Mouse (Mus musculus): ENCODE measurements at regions not wholly inside any gene's neighbourhood (a gene's known extent, or its start where the extent isn't known, plus 50 kb on each side); places are given as distances from the start of the nearest gene placed in this dataset.

DNA sequence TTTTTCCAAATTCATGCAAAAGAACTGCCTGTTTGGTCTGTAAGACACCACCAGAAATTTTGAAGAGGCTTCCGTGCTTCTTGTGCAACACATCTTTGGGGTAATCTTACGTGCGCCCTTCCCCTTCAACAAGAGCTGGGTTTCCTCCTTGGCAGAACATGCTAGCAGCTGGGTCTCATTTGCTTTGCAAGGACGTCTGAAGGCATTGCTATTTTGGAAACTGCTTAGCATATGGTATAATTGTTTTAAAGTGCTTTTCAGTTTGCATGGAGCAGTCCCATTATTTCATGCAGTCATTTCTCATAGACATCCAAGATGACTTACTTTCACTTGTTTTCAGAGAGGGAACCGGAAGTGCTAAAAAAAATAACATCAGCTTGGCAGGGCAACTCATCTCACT, 336.8 kb upstream of the Ubash3b start:
- no peak for DNase-seq (ENCODE audit: low spot score)

DNA sequence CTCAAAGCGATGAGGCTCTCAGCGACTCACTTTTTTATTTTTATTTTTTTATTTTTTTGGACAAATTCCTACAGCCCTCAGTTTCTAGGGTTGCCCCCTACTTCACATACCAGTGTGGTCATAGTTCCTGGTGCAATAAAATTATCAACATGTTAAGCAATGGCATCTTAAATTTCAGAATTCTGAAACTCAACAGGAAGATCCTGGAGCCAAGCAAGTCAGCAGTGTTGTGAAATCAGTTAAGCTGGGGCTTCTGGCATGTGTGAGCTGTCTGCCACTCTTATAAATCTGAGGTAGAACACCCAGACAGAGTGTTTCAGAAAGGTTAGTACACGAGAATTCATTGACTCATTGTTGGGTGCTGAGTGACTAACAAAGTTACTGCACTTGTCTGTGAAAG, 328.6 kb upstream of the Ubash3b start:
- no peak for DNase-seq (ENCODE audit: low spot score)

DNA sequence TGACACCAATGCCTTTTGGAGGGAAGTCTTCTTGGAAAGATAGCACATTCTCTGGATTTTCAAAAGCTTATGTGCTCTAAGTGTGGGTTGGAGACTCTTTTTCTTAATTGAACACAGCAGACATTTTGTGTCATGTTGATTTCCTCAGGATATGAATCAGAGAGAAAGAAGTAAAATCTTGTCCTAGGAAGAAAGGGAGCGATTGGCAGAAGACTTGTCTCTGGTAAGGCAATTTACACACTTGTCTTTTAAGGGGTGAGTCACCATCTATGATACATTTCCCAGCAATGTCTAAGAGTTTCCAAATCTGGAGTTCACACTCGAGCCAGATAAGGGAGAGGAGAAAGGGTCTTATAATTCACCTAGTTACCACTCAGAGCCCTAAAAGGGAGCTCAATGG, 326.5 kb upstream of the Ubash3b start:
- DNase-seq (ENCODE audit: low spot score): no peak

DNA sequence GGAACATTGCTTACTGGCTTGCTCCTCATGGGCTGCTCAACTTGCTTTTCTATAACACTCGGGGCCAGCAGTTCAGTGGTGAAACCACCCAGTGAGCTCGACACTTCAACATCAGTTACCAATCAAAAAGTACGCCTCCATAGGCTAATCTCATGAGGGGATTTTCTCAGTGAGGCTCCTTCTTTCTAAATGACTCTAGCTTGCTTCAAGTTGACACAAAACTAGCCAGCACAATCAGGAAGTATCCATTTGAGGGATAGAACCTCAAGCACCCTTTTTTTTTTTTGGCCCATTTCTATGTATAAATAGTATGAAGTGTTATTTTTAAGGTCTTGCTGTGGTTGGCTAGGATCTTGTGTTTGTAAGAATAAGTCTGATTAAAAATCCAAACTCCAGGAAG, 321.7 kb upstream of the Ubash3b start:
- no peak for DNase-seq (ENCODE audit: low spot score)

DNA sequence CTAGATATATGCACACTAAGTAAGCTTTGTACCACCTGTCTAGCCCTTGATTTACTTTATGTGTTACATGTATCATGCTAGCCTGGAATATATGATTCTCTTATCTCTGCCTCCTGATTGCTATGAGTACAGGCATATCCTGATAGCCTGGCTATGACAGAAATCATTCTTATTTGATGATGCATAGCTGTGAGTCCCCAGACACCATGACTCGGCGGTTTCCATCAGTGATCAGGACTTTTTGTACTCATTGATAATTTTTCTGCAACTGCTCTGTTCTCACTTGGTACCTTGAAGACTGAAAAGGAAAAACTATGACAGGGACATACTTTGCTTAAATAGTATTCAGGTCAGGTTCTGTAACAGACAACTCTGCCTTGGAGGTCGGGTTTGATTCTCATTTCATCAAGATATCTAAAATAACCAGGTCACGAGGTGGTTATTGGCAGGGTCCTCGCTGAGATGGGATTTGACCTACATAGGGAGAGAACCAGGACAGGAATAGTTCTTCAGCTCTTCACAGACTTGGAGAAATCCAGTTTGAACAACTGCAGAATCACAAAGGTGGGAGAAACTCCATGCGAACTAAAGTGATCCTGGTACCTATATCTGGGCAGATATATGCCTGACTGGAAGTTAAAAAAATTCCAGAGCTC, 320.2 kb upstream of the Ubash3b start:
- DNase-seq (ENCODE audit: low spot score): no peak

DNA sequence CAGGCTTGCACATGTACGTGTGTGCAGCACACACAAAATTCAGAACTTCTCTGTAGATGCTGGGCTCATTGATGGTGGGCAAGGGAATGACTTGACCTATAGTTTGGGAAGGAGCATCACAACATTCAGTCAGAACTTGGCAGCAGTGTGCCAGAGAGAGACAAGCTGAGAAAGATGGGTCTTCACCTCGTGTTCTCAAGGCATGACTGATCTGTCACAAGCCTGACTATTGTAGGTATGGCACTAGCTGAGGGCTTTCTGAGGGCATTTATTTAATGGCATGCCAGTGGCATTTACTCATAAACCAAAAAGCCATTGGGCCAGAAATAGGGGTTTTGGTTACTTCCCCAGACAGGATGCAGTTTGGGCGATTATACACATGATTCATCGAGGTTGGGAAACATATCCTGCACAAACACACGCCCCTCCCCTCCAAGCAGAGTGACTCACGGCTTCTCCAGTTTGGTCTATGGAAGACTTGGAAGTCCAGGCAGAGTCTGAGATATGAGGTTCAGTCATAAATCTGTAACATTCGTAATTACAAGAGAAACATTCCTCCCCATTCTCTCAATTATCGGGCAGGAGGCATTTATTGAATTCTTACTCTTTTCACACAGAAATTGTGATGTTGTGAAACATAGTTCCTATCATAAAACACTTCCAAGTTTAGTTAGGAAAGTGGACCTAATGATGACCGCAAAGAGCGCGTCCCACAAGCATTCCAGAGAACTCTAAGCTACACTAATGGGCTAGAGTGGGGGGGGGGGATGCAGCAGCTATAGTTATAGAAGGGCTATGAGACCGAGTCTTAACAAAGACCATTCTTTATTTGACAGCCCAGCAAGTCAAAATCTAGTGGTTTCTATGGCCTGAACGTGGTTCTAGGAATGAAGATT, 318.6 kb upstream of the Ubash3b start:
- peak; percentile 55 for DNase-seq (ENCODE audit: low spot score)

DNA sequence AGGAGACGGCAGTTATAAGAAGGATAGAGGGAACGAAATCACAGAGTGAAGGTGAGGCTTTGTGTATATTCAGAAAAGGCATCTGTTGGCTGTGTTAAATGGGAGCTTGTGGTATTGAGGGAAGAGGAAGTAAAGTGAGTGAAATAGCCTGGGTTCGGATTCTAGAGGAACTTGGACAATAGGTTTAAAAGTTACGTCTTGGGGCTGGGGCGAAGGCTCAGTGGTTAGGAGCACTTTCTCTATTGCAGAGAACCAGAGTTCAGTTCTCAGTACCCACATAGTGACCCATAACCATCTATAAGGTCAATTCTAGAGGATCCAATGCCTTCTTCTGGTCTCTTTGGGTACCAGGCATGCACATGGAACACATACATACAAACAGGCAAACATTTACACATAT, 317.6 kb upstream of the Ubash3b start:
- DNase-seq (ENCODE audit: low spot score): no peak

DNA sequence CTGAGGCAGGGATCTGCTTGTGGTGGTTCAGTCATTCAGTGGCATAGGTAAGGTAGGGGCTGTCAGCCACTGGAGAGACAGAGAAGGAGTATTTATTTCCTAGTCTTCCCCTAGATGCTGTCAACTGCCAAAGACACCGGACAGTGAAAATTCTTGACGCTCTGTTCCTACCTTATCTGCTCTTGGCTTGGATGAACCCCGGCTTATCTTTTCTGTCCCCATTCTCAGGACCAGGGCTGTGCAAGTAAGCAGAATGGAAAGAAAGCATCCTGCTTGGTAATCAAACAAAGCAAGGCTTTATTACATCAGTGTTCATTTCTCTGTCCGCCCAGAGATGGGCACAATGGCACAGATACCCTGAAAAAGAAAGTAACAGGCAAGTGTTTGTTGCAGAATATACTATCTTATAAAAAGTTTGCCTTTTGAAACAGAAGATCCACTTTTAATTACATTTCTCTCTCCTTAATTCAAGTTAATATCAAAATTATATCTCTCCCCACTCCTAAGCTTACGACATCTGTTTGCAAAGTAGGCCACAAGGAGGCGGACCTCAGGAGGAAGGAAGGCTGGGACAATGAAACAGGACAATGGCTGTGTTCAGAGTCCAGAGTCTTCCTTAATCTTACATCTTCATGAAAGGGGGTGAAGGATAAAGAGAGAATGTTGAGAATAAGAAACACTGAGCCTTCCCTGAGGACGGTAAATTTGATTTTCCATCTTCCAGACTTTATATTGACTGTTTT, 316.8 kb upstream of the Ubash3b start:
- DNase-seq (ENCODE audit: low spot score): no peak

DNA sequence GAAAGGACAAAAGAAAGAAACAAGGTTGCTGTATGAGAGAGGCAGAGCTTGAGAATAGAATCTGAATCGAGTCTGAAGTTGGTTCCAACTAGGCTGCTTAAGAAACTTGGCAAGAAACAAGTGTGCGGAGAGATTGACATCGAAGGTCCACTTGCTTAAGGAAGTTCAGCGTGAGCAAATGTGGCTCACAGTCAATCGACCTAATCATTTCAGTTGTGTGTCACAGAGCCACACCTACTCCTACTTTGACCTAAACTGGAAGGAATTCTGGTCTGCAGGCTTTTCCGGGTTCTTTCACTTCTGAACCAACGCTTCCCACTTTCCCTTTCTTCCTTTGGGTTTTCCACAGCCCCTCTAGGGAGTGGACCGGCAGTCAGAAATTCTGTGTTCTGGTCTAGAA, 313.8 kb upstream of the Ubash3b start:
- peak; percentile 64 for DNase-seq (ENCODE audit: low spot score)

DNA sequence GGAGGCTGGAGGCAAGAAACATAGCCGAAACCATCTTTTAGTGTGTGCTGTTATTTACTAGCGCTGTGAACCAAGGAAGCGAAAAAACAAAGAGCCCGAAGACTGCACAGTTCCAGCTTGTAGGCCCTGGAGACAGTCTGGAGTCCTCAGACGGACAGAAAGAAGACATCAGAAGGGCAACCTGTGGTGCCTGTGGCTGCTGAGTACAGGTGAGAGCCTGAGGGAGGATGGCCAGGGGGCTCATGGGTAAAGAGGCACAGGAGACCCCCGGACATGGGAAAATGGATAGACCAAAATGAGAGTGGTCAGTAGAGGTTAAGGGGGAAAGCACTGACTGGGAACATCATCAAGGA, 313.4 kb upstream of the Ubash3b start:
- no peak for DNase-seq (ENCODE audit: low spot score)

DNA sequence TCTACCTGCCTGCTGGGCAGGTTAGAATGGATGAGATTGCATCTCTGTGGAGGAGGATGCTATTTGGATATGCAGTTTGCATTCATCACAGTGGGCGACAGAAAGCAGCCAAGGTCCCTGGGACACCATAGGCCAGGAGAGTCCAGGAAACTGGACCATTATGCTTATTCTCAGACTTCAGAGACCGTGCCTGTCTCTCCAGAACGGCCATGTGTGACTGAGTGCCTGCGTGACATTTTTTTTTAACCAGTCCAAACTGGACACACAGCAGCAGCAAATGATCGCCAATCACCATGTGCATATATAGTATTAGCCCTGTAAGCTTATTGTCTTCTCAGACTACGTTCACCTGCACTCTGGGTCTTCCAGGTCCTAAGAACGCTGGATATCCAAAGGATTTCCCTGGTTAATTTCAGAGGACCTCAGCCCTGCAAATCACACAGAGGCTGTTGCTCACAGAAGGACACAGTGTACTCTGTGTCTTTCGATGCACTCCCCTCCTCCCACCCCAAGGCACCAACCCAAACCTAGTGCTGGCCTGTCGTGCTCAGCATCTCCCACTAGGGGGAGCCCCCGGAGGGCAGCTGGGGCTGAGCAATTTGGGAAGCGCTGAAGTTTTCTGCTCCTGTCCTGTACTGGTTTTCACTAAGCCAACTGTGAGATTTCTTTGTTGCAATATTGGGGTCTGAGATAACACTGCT, 312.9 kb upstream of the Ubash3b start:
- peak; percentile 90 for DNase-seq (ENCODE audit: low spot score)

DNA sequence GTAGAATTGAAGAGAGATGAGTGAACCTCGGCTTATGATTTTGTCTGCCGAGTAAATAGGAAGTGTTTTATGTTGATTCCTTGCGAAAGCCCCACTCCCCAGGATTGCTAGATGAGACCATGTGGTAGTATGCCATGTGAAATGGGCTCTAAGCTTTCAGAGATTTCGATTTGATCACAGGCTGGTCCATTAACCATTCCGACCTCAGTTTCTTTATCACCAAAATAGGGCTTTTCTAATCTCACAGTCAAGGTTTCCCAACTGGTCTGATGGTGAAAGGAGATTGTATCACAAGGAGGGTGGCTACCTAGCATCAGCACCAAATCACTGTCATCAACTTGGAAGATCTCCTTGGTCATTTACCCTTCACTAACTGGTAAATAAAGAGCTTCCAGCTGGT, 312.0 kb upstream of the Ubash3b start:
- no peak for DNase-seq (ENCODE audit: low spot score)

DNA sequence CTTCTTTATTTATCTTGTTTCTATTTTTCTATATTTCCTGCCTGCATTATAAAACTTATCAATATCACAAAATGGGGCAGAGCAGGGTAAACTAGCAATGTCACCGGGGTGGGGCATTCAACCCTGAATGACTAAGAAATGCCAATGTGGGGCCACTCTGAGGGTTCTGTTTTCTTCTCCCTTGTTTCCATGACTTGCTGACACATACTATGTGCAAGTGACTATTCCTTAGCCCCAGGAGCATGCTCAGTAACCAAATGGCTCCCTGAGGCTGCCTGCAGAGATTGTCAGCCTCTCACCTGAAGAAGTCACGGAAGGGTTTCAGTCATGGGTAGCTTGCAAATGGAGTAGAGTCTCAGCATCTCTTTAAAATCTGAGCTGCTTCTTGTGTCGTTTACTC, 309.8 kb upstream of the Ubash3b start:
- DNase-seq (ENCODE audit: low spot score): no peak

DNA sequence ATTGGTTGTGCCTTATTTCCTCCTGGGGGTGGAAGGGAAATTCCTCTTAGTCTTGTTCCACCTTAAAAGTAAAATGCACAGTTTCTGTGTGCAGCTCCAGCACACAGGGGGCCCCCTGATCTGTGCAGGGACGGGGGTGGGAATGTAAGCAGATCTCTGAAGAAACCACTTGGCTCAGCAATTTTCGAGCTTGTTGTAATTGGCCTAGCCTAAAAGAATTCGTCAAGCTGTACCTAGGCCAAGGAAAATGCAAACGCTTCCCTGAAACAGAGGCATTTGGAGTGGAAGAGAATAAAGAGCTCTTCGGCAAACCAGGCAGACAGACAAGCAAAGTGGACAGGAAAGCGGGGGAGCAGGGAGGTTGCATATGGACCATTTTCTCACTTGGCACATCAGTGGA, 308.5 kb upstream of the Ubash3b start:
- no peak for DNase-seq (ENCODE audit: low spot score)

DNA sequence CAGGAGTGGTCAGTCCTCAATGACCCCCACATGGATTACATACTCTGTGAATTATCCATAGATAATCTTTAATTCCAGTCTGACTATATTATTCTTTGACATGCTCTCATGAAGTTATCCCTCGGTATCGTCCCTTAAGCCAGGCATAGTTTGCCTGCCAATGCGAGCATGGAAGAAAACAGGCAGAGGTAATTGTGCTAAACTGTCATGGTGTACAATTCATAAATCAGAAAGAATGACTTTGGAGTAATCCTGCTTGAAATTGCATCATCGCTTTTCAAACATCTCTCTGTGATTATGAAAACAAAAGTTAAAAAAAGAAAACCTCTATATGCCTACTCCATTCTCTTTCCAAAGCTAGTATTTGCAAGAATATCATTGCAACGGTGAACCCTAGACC, 307.9 kb upstream of the Ubash3b start:
- no peak for DNase-seq (ENCODE audit: low spot score)

DNA sequence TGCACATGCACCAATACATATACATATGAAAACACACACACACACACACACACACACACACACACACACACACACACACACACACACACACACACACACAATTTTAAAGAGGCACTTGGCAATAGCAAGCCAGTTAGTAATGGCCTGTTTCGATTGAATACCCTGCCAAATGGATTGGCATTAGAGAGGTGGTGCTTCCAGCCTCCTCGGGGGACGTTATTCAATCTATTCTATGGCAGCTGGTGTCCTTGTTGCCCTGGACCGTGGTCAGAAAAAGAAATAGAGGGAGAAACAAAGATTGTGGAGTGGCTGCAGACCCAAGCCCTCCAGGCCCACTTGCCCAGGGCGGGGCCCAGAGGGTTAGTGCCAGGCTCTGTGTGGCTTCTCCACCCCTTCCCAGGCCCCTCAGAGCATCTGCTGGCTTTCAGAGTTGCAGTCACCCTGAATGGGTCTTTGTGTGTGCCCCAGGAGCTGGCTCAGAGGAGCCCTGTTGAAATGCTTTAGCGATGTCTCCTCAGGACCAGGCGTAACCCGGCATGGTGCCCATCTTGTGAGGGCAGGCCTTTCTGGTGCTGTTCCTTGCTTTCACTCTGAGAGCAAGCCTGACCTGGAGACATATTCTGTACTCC, 302.7 kb upstream of the Ubash3b start:
- DNase-seq (ENCODE audit: low spot score): no peak

DNA sequence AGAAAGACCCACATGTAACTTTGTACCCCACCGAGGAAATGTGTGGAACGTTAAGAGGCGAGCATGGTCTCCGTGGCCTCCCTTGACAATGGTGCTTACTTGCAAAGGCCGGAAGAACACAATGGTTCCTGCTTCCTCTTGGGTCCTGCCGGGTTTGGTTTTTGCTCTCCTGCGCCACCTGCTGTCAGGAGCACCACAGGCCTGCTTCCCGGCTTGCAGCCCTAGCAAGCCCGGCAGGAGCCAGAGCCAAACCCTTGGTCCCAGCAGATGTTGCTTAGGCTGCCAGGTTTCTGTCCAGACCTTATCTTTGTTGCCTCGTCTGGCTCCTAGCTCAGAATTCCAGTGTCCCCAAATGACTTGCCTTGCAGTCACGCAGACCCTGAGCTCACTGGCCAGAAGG, 300.2 kb upstream of the Ubash3b start:
- peak; percentile 96 for DNase-seq (ENCODE audit: low spot score)

DNA sequence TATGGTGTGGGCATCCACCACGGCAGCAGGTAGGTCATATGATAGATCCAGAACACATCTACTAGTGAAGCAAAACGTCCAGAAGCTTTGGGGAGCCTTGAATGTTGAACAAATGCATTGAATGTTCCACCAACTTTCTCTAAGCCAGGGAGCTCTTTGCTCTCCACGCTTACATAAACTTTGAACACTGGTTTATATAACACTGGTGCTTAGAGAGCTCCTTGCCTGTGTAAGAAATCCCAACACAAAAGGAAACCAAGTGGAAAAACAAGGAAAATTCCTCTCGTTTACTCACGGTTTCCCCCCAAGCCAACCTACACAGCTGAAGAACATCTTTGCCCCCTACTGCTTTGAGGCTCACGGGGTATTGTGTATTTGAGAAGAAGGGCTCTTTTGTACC, 299.2 kb upstream of the Ubash3b start:
- no peak for DNase-seq (ENCODE audit: low spot score)

DNA sequence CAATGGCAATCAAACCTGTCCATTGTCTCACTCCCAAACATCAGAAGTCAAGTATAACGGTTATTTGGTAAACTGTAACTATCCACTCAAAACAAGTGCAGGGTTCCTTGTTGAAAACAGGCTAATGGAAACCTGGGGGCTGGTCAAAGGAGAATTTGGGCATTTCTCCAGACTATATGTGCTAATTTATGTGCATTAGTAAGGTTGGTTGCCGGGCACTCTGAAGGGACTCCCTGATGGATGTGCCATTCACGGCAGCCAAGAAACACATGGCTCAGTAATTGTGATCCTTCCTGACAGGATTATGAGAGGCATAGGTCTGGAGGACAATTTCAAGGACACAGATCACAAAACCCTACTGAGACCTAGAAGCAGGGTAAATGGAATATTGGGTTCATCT, 295.5 kb upstream of the Ubash3b start:
- DNase-seq (ENCODE audit: low spot score): no peak

DNA sequence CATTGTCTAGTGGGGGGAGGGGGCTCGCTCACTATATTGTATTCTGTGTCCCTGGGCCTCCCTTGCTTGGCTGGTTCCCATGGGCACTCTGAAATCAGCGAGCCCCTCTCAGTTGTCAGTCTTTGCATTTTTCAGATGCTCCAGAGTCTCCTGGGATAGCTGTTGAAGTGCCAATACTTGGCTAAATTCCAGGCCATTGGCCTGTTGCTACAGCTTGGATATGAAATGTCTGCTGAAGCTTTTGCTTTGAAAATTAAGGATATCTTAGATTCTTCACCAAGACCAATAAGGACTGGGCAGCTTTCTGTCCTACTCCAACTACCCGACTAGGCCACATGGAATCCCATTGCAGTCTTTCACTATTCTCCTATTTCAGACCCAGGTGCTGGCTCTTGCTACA, 290.2 kb upstream of the Ubash3b start:
- no peak for DNase-seq (ENCODE audit: low spot score)

DNA sequence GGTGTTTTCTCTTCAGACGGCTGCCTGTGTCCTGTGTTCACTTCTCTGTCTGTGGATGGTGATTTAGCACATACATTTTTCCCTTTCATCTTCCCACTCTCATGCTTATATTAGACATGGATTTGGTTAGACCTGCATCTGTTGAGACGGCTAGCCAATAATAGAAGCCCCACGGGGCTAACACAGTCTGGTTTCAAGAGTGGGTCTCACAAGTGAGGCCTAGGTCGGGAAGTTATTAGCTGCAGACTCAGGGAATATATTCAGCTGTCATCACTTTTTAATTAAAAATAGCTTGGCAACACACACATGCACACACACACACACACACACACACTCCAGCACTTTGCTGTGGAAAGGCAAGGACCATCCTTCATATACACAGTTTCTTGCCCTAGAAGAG, 287.7 kb upstream of the Ubash3b start:
- no peak for DNase-seq (ENCODE audit: low spot score)

DNA sequence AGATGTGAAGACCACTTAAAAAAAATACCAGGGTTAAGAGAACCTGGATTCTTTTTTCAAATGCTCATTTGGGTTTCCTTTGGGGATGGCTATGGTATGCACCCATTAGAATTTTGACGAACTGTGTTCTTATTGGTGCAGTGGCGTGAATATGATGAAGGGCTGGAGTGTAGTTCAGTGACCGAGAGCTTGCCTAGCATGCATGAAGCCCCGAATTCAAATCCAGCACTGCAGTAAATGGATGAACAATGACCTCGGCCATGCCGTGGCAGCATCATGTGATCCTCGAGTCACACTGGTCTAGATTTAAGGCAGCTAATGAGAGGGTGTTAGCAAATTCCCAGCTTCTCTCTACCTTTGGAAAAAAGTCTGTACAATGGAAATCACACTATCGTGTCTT, 286.4 kb upstream of the Ubash3b start:
- no peak for DNase-seq (ENCODE audit: low spot score)

Measured in heart, adult 8-10 months (tissue).